In genomic region chr1:38554546-38554945, GRCm38 (mm10) we compare ENCODE assay signal across 23 mouse cellular contexts.
DNase-seq lines count a peak whose midpoint lies in the region; ATAC-seq lines count a peak whose summit lies in the region.
"Had no signal": no experiment of that assay in that cellular context is flagged by ENCODE, and none has a peak within 500 bp of the region (broad histone marks: within the 10 kb centered on the region; RNA-seq: fewer than 3 reads in every experiment).

No protein-coding gene starts in this region.

- no peak for ATAC-seq in neural tube, embryonic 15.5 days (ENCODE audit: low FRiP score)
- ATAC-seq in kidney, embryonic 16.5 days (ENCODE audit: low FRiP score, low TSS enrichment) = no peak
- ATAC-seq: activated CD4-positive, CD25-positive, alpha-beta regulatory T cell, adult 4 months; forebrain, embryonic 14.5 days; forebrain, embryonic 16.5 days; Patski had no signal

- H3K27me3 ChIP-seq in neural tube, embryonic 15.5 days (replicated peaks) = no peaks in the 10 kb centered on the region
- no peaks in the 10 kb centered on the region for H3K27me3 ChIP-seq in kidney, embryonic 16.5 days (ENCODE audit: insufficient read depth, low read length)
- H3K27me3 ChIP-seq: embryonic facial prominence, embryonic 13.5 days; embryonic facial prominence, embryonic 15.5 days; forebrain, embryonic 12.5 days; Patski had no signal

- H3K4me2 ChIP-seq in neural tube, embryonic 15.5 days = no peak overlapping the region
- no peak overlapping the region for H3K4me2 ChIP-seq in kidney, embryonic 16.5 days (replicated peaks; ENCODE audit: low read depth, low read length)
- H3K4me2 ChIP-seq: embryonic facial prominence, embryonic 13.5 days; embryonic facial prominence, embryonic 15.5 days; forebrain, embryonic 12.5 days had no signal

- no peaks in the 10 kb centered on the region for H3K36me3 ChIP-seq in neural tube, embryonic 15.5 days
- H3K36me3 ChIP-seq in kidney, embryonic 16.5 days (ENCODE audit: insufficient read depth, low read length) = no peaks in the 10 kb centered on the region
- H3K36me3 ChIP-seq: embryonic facial prominence, embryonic 13.5 days; embryonic facial prominence, embryonic 15.5 days; forebrain, embryonic 10.5 days; forebrain, embryonic 12.5 days had no signal

- no peak overlapping the region for H3K4me3 ChIP-seq in neural tube, embryonic 15.5 days (replicated peaks)
- H3K4me3 ChIP-seq in kidney, embryonic 16.5 days (ENCODE audit: low read length) = no peak overlapping the region
- H3K4me3 ChIP-seq: embryonic facial prominence, embryonic 13.5 days; embryonic facial prominence, embryonic 15.5 days; erythroblast, embryonic 14.5 days; forebrain, embryonic 10.5 days; forebrain, embryonic 12.5 days had no signal

- no peaks in the 10 kb centered on the region; the same call in 1 of the 2 replicates for H3K4me1 ChIP-seq in neural tube, embryonic 15.5 days
- H3K4me1 ChIP-seq in kidney, embryonic 16.5 days (ENCODE audit: insufficient read depth, low read length) = 0 out of 2 replicates have a peak, but pooled peaks cover 11% of the 10 kb centered on the region

- WGBS in neural tube, embryonic 15.5 days = 73% methylated on average over 3 of the region's 3 CpGs
- 86% methylated on average over 3 of the region's 3 CpGs for WGBS in kidney, embryonic 16.5 days

- H3K9me3 ChIP-seq in neural tube, embryonic 15.5 days (replicated peaks) = no peaks in the 10 kb centered on the region
- H3K9me3 ChIP-seq in kidney, embryonic 16.5 days (ENCODE audit: low read length) = no peaks in the 10 kb centered on the region
- H3K9me3 ChIP-seq: embryonic facial prominence, embryonic 13.5 days; embryonic facial prominence, embryonic 15.5 days; forebrain, embryonic 10.5 days; forebrain, embryonic 12.5 days had no signal

- peak; percentile 11 for DNase-seq in neural tube, embryonic 10.5 days (ENCODE audit: extremely low spot score, low spot score)
- DNase-seq in 3T3-L1 (ENCODE audit: low read depth, low spot score) (peak; percentile 87), 416B (ENCODE audit: low read depth) (peak; percentile 64)
- DNase-seq in spleen, adult 12 weeks (ENCODE audit: low spot score) = no peak
- DNase-seq: adrenal gland, adult 8-10 months; adrenal gland, postnatal 14 days; adrenal gland, postnatal 36 days; cerebellum, adult 11-12 months; cerebellum, adult 2 months; cerebellum, adult 9-10 months; cerebellum, postnatal 10 days; cerebellum, postnatal 25 days had no signal

- H3K9ac ChIP-seq in neural tube, embryonic 15.5 days (replicated peaks) = no peak overlapping the region
- no peak overlapping the region for H3K9ac ChIP-seq in kidney, embryonic 16.5 days (replicated peaks; ENCODE audit: low read length)
- H3K9ac ChIP-seq: embryonic facial prominence, embryonic 13.5 days; embryonic facial prominence, embryonic 15.5 days; forebrain, embryonic 12.5 days had no signal

- no peak overlapping the region for H3K27ac ChIP-seq in neural tube, embryonic 15.5 days (replicated peaks)
- H3K27ac ChIP-seq in kidney, embryonic 16.5 days (ENCODE audit: low read length) = no peak overlapping the region
- H3K27ac ChIP-seq: embryonic facial prominence, embryonic 13.5 days; embryonic facial prominence, embryonic 15.5 days; forebrain, embryonic 10.5 days; forebrain, embryonic 12.5 days had no signal
